Mouse (Mus musculus) liver, postnatal 0 days (tissue): ENCODE data around the gene Tmem230. TPM values are rescaled to one million over a fixed set of nuclear protein-coding genes. Genes with fewer than 3 reads are reported as not detected.
"Not testable (repeated sequence)": the region's sequence is repeated elsewhere in the genome, so short reads cannot be mapped to it uniquely, and the experiment has no call there.

Experiments
- ATAC-seq: fragments of 200-750 bp; cut with Nextera tagmentation; 2 replicates; pipeline ENCODE4 v1.8.0; 2017; ENCODE audit warnings: mild to moderate bottlenecking, moderate library complexity
- DNase-seq: peaks from one replicate; pipeline ENCODE4 v3.0.0-alpha.2; 2016
- H3K27ac ChIP-seq: fragments of 300-500 bp; sonication (generic); 2 replicates; pipeline ENCODE4 v1.5.1; 2014; ENCODE audit warnings: antibody characterized with exemption, moderate library complexity, mild to moderate bottlenecking, low read depth
- H3K27me3 ChIP-seq: fragments of 300-500 bp; sonication (generic); 2 replicates; pipeline ENCODE4 v1.6.1; 2014; ENCODE audit warnings: low read length, control low read depth, mixed read lengths; ENCODE audit not compliant: insufficient read depth
- H3K36me3 ChIP-seq: fragments of 300-500 bp; sonication (generic); replicated peaks from 2 replicates; pipeline ENCODE4 v1.6.1; 2014; ENCODE audit warnings: mild to moderate bottlenecking, control low read depth, low read length, moderate library complexity, mixed read lengths; ENCODE audit not compliant: insufficient read depth
- H3K4me1 ChIP-seq: fragments of 300-500 bp; sonication (generic); 2 replicates; pipeline ENCODE4 v1.6.1; 2014; ENCODE audit warnings: antibody characterized with exemption, mild to moderate bottlenecking, control low read depth; ENCODE audit not compliant: insufficient read depth
- H3K4me2 ChIP-seq: fragments of 300-500 bp; sonication (generic); 2 replicates; pipeline ENCODE4 v1.6.1; 2014; ENCODE audit warnings: low read depth, mild to moderate bottlenecking, low read length, moderate library complexity, mixed read lengths
- H3K4me3 ChIP-seq: fragments of 300-500 bp; sonication (generic); 2 replicates; pipeline ENCODE4 v1.5.1; 2014; ENCODE audit warnings: low read depth, low read length
- H3K9ac ChIP-seq: fragments of 300-500 bp; sonication (generic); replicated peaks from 2 replicates; pipeline ENCODE4 v1.6.1; 2014; ENCODE audit warnings: mild to moderate bottlenecking, moderate library complexity
- H3K9me3 ChIP-seq: fragments of 300-500 bp; sonication (generic); 2 replicates; pipeline ENCODE4 v1.6.1; 2016; ENCODE audit warnings: mild to moderate bottlenecking, control low read depth, low read length, mixed read lengths
- CTCF ChIP-seq: sonication (generic); IDR thresholded peaks from 2 replicates; pipeline ENCODE4 v1.5.1; 2016; ENCODE audit warnings: antibody characterized with exemption, low read depth
- EP300 ChIP-seq: IDR thresholded peaks from 2 replicates; pipeline ENCODE4 v1.6.1; 2016; ENCODE audit warnings: antibody characterized with exemption, low read depth, mild to moderate bottlenecking
- WGBS: fragments of 180-500 bp; shearing (Covaris S2); extraction: QIAGEN DNeasy Blood & Tissue Kit; methylation state at CpG from one replicate; pipeline ENCODE4 v1.1.7; 2014; ENCODE audit not compliant: insufficient replicate concordance; 5-methylcytosine and 5-hydroxymethylcytosine counted together
- polyA plus RNA-seq: library from polyadenylated mRNA; unstranded; fragments of >200 nt; fragmentation: Nextera tagmentation; extraction: Ambion mirVana; gene quantifications from 2 replicates; pipeline ENCODE4 v1.2.1, GENCODE M21; 2015

The Tmem230 gene
- polyA plus RNA-seq, 1 experiment from 2014 or later, result 19.1 TPM

DNA sequence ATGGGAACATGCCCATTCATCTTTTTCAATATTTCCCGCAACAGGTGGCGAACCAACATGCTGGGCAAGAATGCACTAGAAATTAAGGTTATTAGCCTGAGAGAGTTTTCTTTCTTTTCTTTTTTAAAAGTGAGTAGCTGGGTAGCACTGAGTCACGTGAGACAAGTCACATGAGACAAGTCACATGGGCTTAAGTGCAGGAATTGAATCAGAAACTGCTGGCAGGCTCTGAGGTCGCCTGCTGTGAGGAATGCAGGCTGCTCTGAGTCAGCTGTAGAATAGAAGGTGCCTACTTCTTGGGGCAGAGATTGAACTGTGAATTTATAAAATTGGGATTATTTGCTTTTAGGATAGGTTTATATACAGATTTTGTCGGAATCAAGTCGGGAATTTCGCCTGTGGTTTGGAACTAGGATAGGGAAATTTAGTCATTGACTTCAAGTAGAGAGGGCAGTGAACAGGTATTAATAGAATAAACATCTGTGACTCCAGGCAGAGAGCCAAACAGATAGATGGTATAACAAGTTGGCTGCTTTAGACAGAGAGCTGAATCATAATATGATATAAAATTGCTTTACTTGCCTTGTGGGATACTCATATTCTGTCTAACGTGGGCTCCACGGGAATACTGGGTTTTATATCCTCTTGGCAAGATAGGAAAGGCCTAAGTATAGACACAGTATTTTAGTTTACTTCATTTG lies 38.9 kb upstream of the Tmem230 start:
- Histone ChIP-seq H3K9ac (no peak overlapping the region), H3K9me3 (no peaks in the 10 kb centered on the region), H3K4me3 (no peak overlapping the region), H3K27me3 (no peaks in the 10 kb centered on the region), H3K36me3 (no peaks in the 10 kb centered on the region), H3K27ac (no peak overlapping the region), H3K4me2 (no peak overlapping the region), H3K4me1 (peaks cover 37% of the 10 kb centered on the region)
- 86% methylated on average over 9 of the region's 9 CpGs for WGBS
- ATAC-seq (no peak), DNase-seq (no peak)
- TF ChIP-seq CTCF (no peak), EP300 (no peak)

DNA sequence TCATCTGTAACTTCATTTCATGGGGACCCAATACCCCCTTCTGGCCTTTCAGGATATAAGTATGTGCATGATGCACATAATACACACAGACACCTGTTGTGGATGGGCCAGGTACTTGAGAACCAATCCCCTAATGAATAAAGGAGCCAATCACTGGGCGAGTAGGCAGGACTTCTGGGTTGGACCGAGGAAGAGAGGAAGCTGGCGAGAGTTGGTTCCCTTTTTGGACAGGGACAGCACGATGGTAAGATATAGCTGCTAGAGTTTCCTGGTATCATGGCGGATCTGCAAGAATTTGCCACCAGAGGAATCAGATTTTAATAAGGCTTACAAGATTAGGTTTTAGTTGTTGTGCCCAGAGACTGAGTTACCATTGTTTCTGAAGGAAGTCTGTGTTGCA lies 38.1 kb upstream of the Tmem230 start:
- not testable (repeated sequence) for H3K27me3 ChIP-seq, H3K4me2 ChIP-seq, H3K9ac ChIP-seq, H3K4me3 ChIP-seq, ATAC-seq, DNase-seq, H3K36me3 ChIP-seq, H3K27ac ChIP-seq, H3K9me3 ChIP-seq
- 56% methylated on average over 5 of the region's 5 CpGs for WGBS
- peaks cover 39% of the 10 kb centered on the region for H3K4me1 ChIP-seq

- H3K4me2 ChIP-seq, result no peak overlapping the region
- H3K27me3 ChIP-seq, result no peaks in the 10 kb centered on the region
- peak; percentile 44; the same call in 1 of the 2 replicates for TF ChIP-seq EP300
- no peak for TF ChIP-seq CTCF
- H3K36me3 ChIP-seq, result no peaks in the 10 kb centered on the region
- ATAC-seq (peak; percentile 70), DNase-seq (peak; percentile 39)
- no peak overlapping the region for H3K4me3 ChIP-seq
- H3K27ac ChIP-seq, result peak overlapping the region; percentile 76
- WGBS, result 38% methylated on average over 12 of the region's 12 CpGs
- H3K9ac ChIP-seq, result no peak overlapping the region; the same call in 1 of the 2 replicates
- H3K9me3 ChIP-seq, result no peaks in the 10 kb centered on the region
- peaks cover 43% of the 10 kb centered on the region for H3K4me1 ChIP-seq
These were observed 37.0 kb upstream of the Tmem230 start for GRCm38 (mm10) chr2:132284492-132285139.

DNA sequence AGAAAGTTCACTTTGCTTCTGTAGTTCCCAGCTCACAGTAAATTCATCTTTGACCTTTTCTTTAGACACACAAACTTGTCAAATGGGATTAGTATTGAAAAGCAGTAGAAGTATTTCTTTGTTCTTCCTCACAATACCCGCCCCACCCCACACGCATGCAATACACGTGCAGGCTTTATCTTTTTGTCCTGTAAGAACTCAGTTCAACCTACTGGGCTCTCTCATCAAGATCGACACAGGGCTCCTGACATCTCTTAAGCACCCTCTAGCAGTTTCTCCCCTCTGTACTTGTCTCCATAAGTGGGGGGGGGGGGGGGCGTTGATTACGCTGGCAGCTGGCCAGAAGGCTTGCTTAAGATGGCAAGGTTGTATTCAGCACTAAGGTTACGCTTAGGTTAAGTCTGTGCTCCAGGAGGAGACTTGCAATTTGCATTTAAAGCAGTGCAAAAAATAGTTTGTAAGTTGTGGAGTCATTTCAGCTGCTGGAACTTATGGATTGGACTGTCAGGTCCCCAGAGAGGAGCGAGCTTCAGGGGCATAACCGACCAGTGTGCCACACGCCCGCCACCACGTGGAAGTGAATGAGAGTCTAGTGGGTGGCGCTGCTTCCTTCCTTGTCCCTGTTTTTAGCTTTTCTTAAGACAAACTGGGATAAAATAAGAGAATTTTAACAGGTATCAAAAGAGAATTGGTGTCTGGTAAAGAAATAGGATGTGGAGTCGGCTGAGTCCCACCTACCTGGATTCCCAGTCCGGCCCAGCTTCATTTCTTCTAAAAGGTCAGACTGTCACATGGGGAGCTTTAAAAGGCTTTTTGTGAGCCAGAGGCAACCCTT lies 35.8 kb upstream of the Tmem230 start:
- TF ChIP-seq CTCF, result no peak
- no peak for TF ChIP-seq EP300
- peaks cover 48% of the 10 kb centered on the region for H3K4me1 ChIP-seq
- DNase-seq, result no peak
- no peaks in the 10 kb centered on the region for H3K27me3 ChIP-seq
- peak; percentile 48 for ATAC-seq
- H3K9me3 ChIP-seq, result no peaks in the 10 kb centered on the region
- H3K9ac ChIP-seq, result no peak overlapping the region
- H3K36me3 ChIP-seq, result no peaks in the 10 kb centered on the region
- no peak overlapping the region for H3K4me3 ChIP-seq
- WGBS, result 40% methylated on average over 15 of the region's 15 CpGs
- peak overlapping the region; percentile 38 for H3K4me2 ChIP-seq
- peak overlapping the region; percentile 76 for H3K27ac ChIP-seq

GRCm38 (mm10) chr2:132282453-132283174 lies 35.0 kb upstream of the Tmem230 start:
- H3K36me3 ChIP-seq, result no peaks in the 10 kb centered on the region
- H3K4me3 ChIP-seq, result no peak overlapping the region
- H3K27ac ChIP-seq, result peak overlapping the region; percentile 76
- TF ChIP-seq CTCF, result no peak
- DNase-seq, result no peak
- H3K9ac ChIP-seq, result 0 out of 2 replicates have a peak overlapping the region, but pooled peaks have one; percentile 13
- H3K27me3 ChIP-seq, result no peaks in the 10 kb centered on the region
- 46% methylated on average over 12 of the region's 12 CpGs for WGBS
- peaks cover 48% of the 10 kb centered on the region for H3K4me1 ChIP-seq
- 0 out of 2 replicates have a peak, but pooled peaks have one; percentile 15 for ATAC-seq
- peak overlapping the region; percentile 38; the same call in 1 of the 2 replicates for H3K4me2 ChIP-seq
- H3K9me3 ChIP-seq, result no peaks in the 10 kb centered on the region
